ENCODE assay signal across 8 mouse cellular contexts in genomic region chr4:72384901-72385264, GRCm38 (mm10).
DNase-seq lines count a peak whose midpoint lies in the region; ATAC-seq and TF ChIP-seq lines count a peak whose summit lies in the region.

No protein-coding gene starts in this region.

- intact Hi-C loops in heart, adult 2 months (cut with DNase I), result no loop called here

- no peak for TF ChIP-seq EP300 in heart, adult 2 months (IDR thresholded peaks at IDR 0.05; ENCODE audit: insufficient read depth, low read depth, low read length)

- DNase-seq in cerebellum, adult 11-12 months, result peak; percentile 61
- DNase-seq in embryonic facial prominence, embryonic 10.5 days (ENCODE audit: low spot score), result peak; percentile 23
- peak; percentile 25 to 44 for DNase-seq in heart, adult 2 months
- DNase-seq in layer of hippocampus, adult 18-20 months (ENCODE audit: low spot score in 2 of 2), result peak; percentile 63 to 83
- peak; percentile 59 to 71 for DNase-seq in right cerebral cortex, adult 2 months (ENCODE audit: low spot score in 2 of 2)
- DNase-seq in spleen, postnatal 4 days (ENCODE audit: low spot score in 2 of 2), result no peak
- no peak for DNase-seq in MN1 (ENCODE audit: low spot score)

- peaks cover 7% of the 10 kb centered on the region for H3K4me1 ChIP-seq in embryonic facial prominence, embryonic 10.5 days
- H3K4me1 ChIP-seq in heart, adult 2 months (ENCODE audit: control insufficient read depth, insufficient read depth, low read length), result no peaks in the 10 kb centered on the region; the same call in 1 of the 2 replicates
- H3K4me1 ChIP-seq in lung, embryonic 15.5 days, result peaks cover 13% of the 10 kb centered on the region

- WGBS in embryonic facial prominence, embryonic 10.5 days, result 36% methylated on average over 12 of the region's 12 CpGs
- 34% methylated on average over 12 of the region's 12 CpGs for WGBS in heart, adult 2 months
- WGBS in lung, embryonic 15.5 days, result 37% methylated on average over 12 of the region's 12 CpGs

- TF ChIP-seq POLR2A in heart, adult 2 months (IDR thresholded peaks at IDR 0.05; ENCODE audit: insufficient read depth, low read depth, low read length), result no peak

- H3K27me3 ChIP-seq in embryonic facial prominence, embryonic 10.5 days (replicated peaks; ENCODE audit: low read depth, poor library complexity, severe bottlenecking), result no peaks in the 10 kb centered on the region
- no peaks in the 10 kb centered on the region for H3K27me3 ChIP-seq in heart, adult 2 months (ENCODE audit: control insufficient read depth, insufficient read depth, low read length)
- peaks cover 28% of the 10 kb centered on the region for H3K27me3 ChIP-seq in lung, embryonic 15.5 days

- no peaks in the 10 kb centered on the region for H3K36me3 ChIP-seq in embryonic facial prominence, embryonic 10.5 days (replicated peaks)
- H3K36me3 ChIP-seq in heart, adult 2 months (ENCODE audit: control insufficient read depth, insufficient read depth, low read length), result no peaks in the 10 kb centered on the region
- no peaks in the 10 kb centered on the region for H3K36me3 ChIP-seq in lung, embryonic 15.5 days

- H3K9me3 ChIP-seq in embryonic facial prominence, embryonic 10.5 days, result no peaks in the 10 kb centered on the region
- H3K9me3 ChIP-seq in lung, embryonic 15.5 days, result no peaks in the 10 kb centered on the region

- H3K4me2 ChIP-seq in lung, embryonic 15.5 days, result no peak overlapping the region

- no peaks in the 10 kb centered on the region for H3K79me2 ChIP-seq in heart, adult 2 months (replicated peaks; ENCODE audit: control insufficient read depth, insufficient read depth, low read length)

- no peak for TF ChIP-seq CTCF in heart, adult 2 months (IDR thresholded peaks at IDR 0.05)

- no peak overlapping the region for H3K4me3 ChIP-seq in embryonic facial prominence, embryonic 10.5 days
- no peak overlapping the region for H3K4me3 ChIP-seq in heart, adult 2 months
- no peak overlapping the region for H3K4me3 ChIP-seq in lung, embryonic 15.5 days

- peak; percentile 96 for ATAC-seq in lung, embryonic 15.5 days (ENCODE audit: borderline replicate concordance, extremely low read depth, low FRiP score, low TSS enrichment)

- no peak overlapping the region for H3K27ac ChIP-seq in embryonic facial prominence, embryonic 10.5 days (replicated peaks)
- H3K27ac ChIP-seq in heart, adult 2 months, result no peak overlapping the region
- H3K27ac ChIP-seq in lung, embryonic 15.5 days, result peak overlapping the region; percentile 19; the same call in 1 of the 2 replicates

- H3K9ac ChIP-seq in heart, adult 2 months (ENCODE audit: low read depth, low read length), result no peak overlapping the region
- H3K9ac ChIP-seq in lung, embryonic 15.5 days, result no peak overlapping the region

Comparison
In these comparisons a context has a peak if more than half of its experiments do, and no peak if none do; other contexts are left out.
1. DNase-seq: peak in cerebellum, adult 11-12 months (single experiment), embryonic facial prominence, embryonic 10.5 days (single experiment), heart, adult 2 months (2 of 2), layer of hippocampus, adult 18-20 months (2 of 2) and right cerebral cortex, adult 2 months (2 of 2); none in spleen, postnatal 4 days (0 of 2) and MN1 (single experiment).